Mouse (Mus musculus): ENCODE data around the gene Snapc1. TPM values are rescaled to one million over a fixed set of nuclear protein-coding genes. Genes with fewer than 3 reads are reported as not detected.

Snapc1 gene
- polyA plus RNA-seq (2014; fragmentation: Illumina TruSeq; extraction: RNeasy Lipid Tissue Mini Kit (QIAGEN cat#74804); ENCODE audit: low read depth, low replicate concordance), result 13.3 TPM

GRCm38 (mm10) chr12:73964291-73965281, at the start of gene Snapc1:
Snapc1 (plus strand) TSS chr12:73964481.

GRCm38 (mm10) chr12:73937353-73937752, 26.9 kb upstream of the Snapc1 start, which contains the start of gene Gm49321:
Gm49321 (plus strand) TSS chr12:73937653.

GRCm38 (mm10) chr12:73997297-73998127, 33.2 kb downstream of the Snapc1 start, which contains the start of gene Syt16:
Syt16 (plus strand) TSS chr12:73997661.

Other genes with a start within 250 kb of the Snapc1 start
- 39.3 TPM for gene Hif1a, start 63.1 kb upstream of the Snapc1 start, polyA plus RNA-seq (2014; fragmentation: Illumina TruSeq; extraction: RNeasy Lipid Tissue Mini Kit (QIAGEN cat#74804); ENCODE audit: low read depth, low replicate concordance)
- not detected for gene Gm49321, start 26.8 kb upstream of the Snapc1 start, polyA plus RNA-seq (2014; fragmentation: Illumina TruSeq; extraction: RNeasy Lipid Tissue Mini Kit (QIAGEN cat#74804); ENCODE audit: low read depth, low replicate concordance)
- gene Syt16, start 33.2 kb downstream of the Snapc1 start, polyA plus RNA-seq (2014; fragmentation: Illumina TruSeq; extraction: RNeasy Lipid Tissue Mini Kit (QIAGEN cat#74804); ENCODE audit: low read depth, low replicate concordance), result not detected